Mouse (Mus musculus) lung, embryonic 16.5 days (tissue): ENCODE measurements at regions not wholly inside any gene's neighbourhood (a gene's known extent, or its start where the extent isn't known, plus 50 kb on each side); places are given as distances from the start of the nearest gene placed in this dataset.

Experiments used
- ATAC-seq: fragments of 200-750 bp; cut with Nextera tagmentation; 2 replicates; pipeline ENCODE4 v1.8.0; 2017; ENCODE audit warnings: low read depth, mild to moderate bottlenecking, moderate library complexity
- H3K27ac ChIP-seq: fragments of 300-500 bp; sonication (generic); 2 replicates; pipeline ENCODE4 v1.5.1; 2014; ENCODE audit warnings: mild to moderate bottlenecking, control low read depth, low read length
- H3K27me3 ChIP-seq: fragments of 300-500 bp; sonication (generic); 2 replicates; pipeline ENCODE4 v1.6.1; 2014; ENCODE audit warnings: low read depth, low read length, mixed read lengths; ENCODE audit not compliant: control insufficient read depth, insufficient read depth
- H3K36me3 ChIP-seq: fragments of 300-500 bp; sonication (generic); 2 replicates; pipeline ENCODE4 v1.6.1; 2014; ENCODE audit warnings: low read length; ENCODE audit not compliant: control insufficient read depth, insufficient read depth
- H3K4me1 ChIP-seq: fragments of 300-500 bp; sonication (generic); replicated peaks from 2 replicates; pipeline ENCODE4 v1.6.1; 2014; ENCODE audit warnings: low read length, mixed read lengths; ENCODE audit not compliant: control insufficient read depth, insufficient read depth
- H3K4me2 ChIP-seq: fragments of 300-500 bp; sonication (generic); 2 replicates; pipeline ENCODE4 v1.6.1; 2014; ENCODE audit warnings: low read depth, low read length, control low read depth
- H3K4me3 ChIP-seq: fragments of 300-500 bp; sonication (generic); 2 replicates; pipeline ENCODE4 v1.5.1; 2014; ENCODE audit warnings: mild to moderate bottlenecking, low read length, control low read depth
- H3K9ac ChIP-seq: fragments of 300-500 bp; sonication (generic); 2 replicates; pipeline ENCODE4 v1.6.1; 2014; ENCODE audit warnings: low read length, control low read depth
- H3K9me3 ChIP-seq: fragments of 300-500 bp; sonication (generic); 2 replicates; pipeline ENCODE4 v1.6.1; 2016; ENCODE audit warnings: low read length; ENCODE audit not compliant: control insufficient read depth
- WGBS: fragments of 180-500 bp; shearing (Covaris S2); extraction: QIAGEN DNeasy Blood & Tissue Kit; methylation state at CpG from one replicate; pipeline ENCODE4 v1.1.7; 2014; 5-methylcytosine and 5-hydroxymethylcytosine counted together

DNA sequence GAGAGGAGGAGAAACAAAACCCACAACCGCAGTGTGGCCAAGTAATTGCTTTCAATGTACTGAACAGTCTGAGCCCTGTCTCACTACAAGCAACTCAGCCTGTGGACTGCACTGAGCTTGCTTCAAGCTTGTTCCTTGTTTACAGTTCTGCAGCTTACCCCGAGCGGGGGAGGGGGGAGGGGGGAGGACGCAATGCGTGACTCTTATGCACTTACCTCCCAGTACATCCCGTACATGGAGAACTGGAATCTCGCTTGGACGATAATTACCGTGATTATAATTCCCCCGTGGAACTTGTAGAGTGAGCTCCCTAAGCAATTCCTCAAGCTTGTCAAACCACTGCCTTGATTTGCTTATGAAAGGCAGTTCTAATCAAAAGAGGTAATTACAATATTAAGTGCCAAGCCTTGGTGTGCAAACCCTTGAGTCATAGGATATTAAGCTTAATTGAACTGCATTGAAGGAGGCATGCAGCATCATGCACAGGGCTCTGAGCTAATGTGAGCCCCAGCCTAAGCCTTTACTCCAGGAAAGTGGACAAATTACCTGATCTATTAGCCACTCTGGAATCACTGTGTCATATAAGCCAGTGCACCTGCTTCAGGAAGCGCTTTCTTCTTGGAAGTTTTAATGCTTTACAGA, 397.0 kb upstream of the Klf4 start:
- WGBS: 55% methylated on average over 11 of the region's 11 CpGs
- no peaks in the 10 kb centered on the region for H3K36me3 ChIP-seq
- H3K27ac ChIP-seq: no peak overlapping the region
- no peak overlapping the region for H3K4me2 ChIP-seq
- no peaks in the 10 kb centered on the region for H3K27me3 ChIP-seq
- H3K4me1 ChIP-seq: peaks cover 3% of the 10 kb centered on the region
- no peak overlapping the region for H3K4me3 ChIP-seq
- H3K9me3 ChIP-seq: no peaks in the 10 kb centered on the region
- no peak for ATAC-seq
- H3K9ac ChIP-seq: no peak overlapping the region

DNA sequence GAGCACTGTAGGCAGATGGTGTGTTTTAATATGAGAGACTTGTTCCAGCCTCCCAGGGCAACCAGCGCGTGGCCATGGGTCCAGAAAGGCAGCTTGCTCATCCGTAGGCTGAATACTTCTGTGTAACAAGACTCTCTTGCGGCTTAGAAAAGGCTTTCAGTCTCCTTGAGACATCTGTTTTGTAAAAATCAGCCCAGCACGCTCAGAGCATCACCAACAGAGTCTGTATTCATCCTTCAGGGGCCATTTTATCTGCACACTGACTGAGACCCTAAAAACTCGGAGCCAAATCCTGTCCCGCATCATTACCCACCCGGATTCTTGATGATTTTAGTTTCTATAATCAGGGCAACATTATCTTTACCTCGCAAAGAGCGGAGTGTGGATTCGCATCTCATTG, 396.4 kb upstream of the Klf4 start:
- Histone ChIP-seq H3K27ac (no peak overlapping the region), H3K9me3 (no peaks in the 10 kb centered on the region), H3K4me3 (no peak overlapping the region), H3K4me1 (peaks cover 3% of the 10 kb centered on the region), H3K9ac (no peak overlapping the region), H3K4me2 (no peak overlapping the region), H3K36me3 (no peaks in the 10 kb centered on the region), H3K27me3 (no peaks in the 10 kb centered on the region)
- ATAC-seq: no peak
- 77% methylated on average over 11 of the region's 11 CpGs for WGBS

DNA sequence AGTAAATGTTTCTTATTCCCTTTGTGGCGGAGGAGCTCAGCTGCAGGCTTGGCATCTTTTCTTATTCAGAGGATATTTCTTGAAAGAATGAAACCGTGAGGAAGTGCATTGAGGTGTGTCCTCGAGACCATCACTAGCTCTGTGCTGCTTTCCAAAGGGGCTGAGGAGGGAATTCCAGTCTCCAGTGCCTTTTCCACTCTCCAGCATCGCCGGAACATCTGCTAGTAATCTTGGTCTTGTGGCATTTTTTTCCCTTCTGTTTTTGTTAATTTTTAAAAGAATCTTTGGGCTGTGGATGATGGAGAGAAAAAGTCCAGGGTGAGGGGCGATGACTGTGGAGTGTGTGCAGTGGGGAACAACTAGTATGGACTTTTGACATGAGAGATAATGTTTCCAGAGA, 395.9 kb upstream of the Klf4 start:
- ATAC-seq: no peak
- no peak overlapping the region for H3K4me2 ChIP-seq
- H3K27ac ChIP-seq: no peak overlapping the region
- H3K4me3 ChIP-seq: no peak overlapping the region
- peaks cover 3% of the 10 kb centered on the region for H3K4me1 ChIP-seq
- H3K9ac ChIP-seq: no peak overlapping the region
- no peaks in the 10 kb centered on the region for H3K9me3 ChIP-seq
- 75% methylated on average over 6 of the region's 6 CpGs for whole genome bisulfite sequencing
- no peaks in the 10 kb centered on the region for H3K36me3 ChIP-seq
- H3K27me3 ChIP-seq: no peaks in the 10 kb centered on the region

DNA sequence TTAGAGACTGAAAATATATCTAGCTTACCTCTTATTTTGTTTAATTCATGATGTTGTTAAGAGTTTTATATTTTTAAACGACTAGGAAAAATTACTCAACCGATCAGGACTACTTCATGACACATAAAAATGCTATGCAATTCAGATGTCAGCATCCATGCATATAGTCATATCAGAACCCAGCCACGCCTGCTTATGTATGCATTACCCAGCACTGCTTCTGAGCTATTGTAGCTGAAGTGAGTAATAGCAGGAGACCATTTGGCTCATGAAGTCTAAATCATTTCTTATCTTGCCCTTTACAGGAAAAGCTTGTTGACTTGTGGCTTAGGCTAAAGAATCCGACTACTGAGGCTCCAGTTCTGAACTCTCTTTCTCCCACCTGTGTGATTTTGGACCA, 395.1 kb upstream of the Klf4 start:
- H3K27me3 ChIP-seq: no peaks in the 10 kb centered on the region
- peaks cover 3% of the 10 kb centered on the region for H3K4me1 ChIP-seq
- H3K4me3 ChIP-seq: no peak overlapping the region
- H3K27ac ChIP-seq: no peak overlapping the region
- ATAC-seq: no peak
- H3K9ac ChIP-seq: no peak overlapping the region
- H3K36me3 ChIP-seq: no peaks in the 10 kb centered on the region
- WGBS: 72% methylated on average over 4 of the region's 4 CpGs
- H3K4me2 ChIP-seq: no peak overlapping the region
- H3K9me3 ChIP-seq: no peaks in the 10 kb centered on the region

DNA sequence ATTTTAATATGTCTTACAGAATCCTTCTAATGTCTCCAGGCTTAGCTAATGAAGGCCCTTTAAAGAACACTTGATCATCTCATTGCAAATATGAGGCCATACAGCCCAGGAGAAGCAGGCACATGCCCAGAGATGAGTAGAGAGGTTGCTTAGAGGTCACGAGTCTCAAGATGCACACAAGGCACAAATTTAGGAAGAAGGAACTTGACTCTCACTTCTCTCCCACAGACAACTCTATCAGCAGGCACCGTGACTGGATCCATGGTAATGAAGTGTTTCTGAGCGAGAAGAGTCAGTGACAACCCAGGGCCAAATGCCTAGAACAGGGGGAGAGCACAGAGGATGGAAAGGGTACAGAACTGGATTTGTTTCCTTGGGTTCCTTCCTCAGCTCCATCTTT, 392.7 kb upstream of the Klf4 start:
- 50% methylated on average over 3 of the region's 3 CpGs for WGBS
- Histone ChIP-seq H3K4me2 (no peak overlapping the region), H3K9me3 (no peaks in the 10 kb centered on the region), H3K4me3 (no peak overlapping the region), H3K9ac (no peak overlapping the region), H3K27me3 (no peaks in the 10 kb centered on the region), H3K4me1 (peaks cover 3% of the 10 kb centered on the region), H3K36me3 (no peaks in the 10 kb centered on the region), H3K27ac (no peak overlapping the region)
- ATAC-seq: no peak

DNA sequence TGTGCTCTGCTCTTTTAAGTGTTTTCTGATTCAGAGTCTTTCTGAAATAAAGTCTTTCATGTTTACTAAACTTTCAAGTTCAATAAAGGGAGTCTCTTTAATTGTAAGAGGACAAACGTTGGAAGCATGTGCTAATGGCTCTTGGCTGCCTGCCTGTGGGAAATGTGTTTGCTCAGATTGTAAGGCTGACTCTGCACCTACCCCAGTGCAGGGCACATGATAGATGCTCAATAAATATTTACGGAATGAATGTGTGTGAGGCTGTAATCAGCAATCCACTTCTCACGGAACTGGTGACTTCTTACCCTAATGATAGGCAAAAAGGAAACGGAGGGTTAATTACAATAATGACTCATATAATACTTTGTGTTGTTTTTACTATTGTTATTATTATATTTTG, 389.0 kb upstream of the Klf4 start:
- no peaks in the 10 kb centered on the region for H3K27me3 ChIP-seq
- no peaks in the 10 kb centered on the region for H3K9me3 ChIP-seq
- H3K27ac ChIP-seq: no peak overlapping the region
- H3K9ac ChIP-seq: no peak overlapping the region
- H3K4me1 ChIP-seq: peaks cover 3% of the 10 kb centered on the region
- no peak overlapping the region for H3K4me3 ChIP-seq
- H3K36me3 ChIP-seq: no peaks in the 10 kb centered on the region
- no peak for ATAC-seq
- H3K4me2 ChIP-seq: no peak overlapping the region
- WGBS: 48% methylated on average over 4 of the region's 4 CpGs

DNA sequence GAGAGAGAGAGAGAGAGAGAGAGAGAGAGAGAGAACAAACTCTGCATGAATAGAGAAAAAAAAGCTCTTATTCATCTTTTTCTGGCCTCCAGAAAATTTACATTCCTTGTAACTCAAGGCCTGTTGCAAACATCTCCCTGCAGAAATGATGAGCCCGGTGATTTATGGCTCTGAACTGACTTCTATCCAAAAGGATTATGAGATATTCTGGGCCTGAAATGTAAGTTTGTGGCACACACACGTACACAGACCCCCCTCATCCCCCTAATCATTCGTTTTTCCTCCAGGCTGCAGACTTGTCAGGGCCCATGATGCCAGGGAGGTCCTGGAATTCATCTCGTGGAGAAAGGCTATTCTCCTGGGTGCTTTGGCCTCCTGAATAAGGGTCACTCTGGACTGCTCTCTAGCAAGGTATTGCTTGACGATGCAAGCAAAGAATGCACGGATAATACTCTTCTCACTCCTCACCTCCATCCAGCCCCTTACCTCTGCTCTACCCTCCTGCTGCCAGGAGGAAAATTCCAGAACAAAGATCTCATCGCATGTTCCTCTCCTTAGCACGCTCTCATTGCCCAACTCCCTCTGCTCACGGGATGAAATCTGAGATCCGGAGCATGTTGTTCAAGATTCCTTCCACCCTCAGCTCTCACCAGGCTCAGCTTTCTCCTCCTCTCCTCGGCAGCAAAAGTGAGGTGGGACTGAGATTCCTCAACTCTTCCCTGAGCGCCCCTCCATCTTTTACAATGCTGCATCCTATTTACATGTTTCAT, 362.0 kb upstream of the Klf4 start:
- ATAC-seq: no peak
- Histone ChIP-seq H3K4me3 (no peak overlapping the region), H3K36me3 (no peaks in the 10 kb centered on the region), H3K9ac (no peak overlapping the region), H3K4me2 (no peak overlapping the region), H3K9me3 (no peaks in the 10 kb centered on the region), H3K4me1 (no peaks in the 10 kb centered on the region), H3K27me3 (no peaks in the 10 kb centered on the region), H3K27ac (no peak overlapping the region)
- WGBS: 51% methylated on average over 12 of the region's 12 CpGs

DNA sequence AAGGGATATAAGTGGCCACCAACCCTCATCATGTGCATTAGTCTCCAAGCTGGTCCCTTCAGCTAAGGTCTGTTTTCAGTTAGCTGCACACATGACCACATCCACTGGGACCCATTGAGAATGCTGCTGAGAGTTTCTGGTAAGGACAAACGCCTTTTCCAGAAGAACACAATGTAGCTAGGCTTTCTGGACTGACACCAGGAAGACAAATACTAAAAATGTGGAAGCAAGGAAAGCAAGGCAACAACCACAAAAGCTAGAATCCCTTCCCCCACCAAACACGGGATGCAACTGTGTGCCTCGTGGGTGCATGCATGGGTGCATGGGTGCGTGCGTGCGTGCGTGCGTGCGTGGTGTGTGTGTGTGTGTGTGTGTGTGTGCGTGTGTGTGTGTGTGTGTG, 359.4 kb upstream of the Klf4 start:
- no peaks in the 10 kb centered on the region for H3K4me1 ChIP-seq
- H3K36me3 ChIP-seq: no peaks in the 10 kb centered on the region
- H3K9ac ChIP-seq: no peak overlapping the region
- H3K9me3 ChIP-seq: no peaks in the 10 kb centered on the region
- no peak overlapping the region for H3K4me3 ChIP-seq
- ATAC-seq: no peak
- WGBS: 90% methylated on average over 10 of the region's 10 CpGs
- no peak overlapping the region for H3K4me2 ChIP-seq
- no peaks in the 10 kb centered on the region for H3K27me3 ChIP-seq
- H3K27ac ChIP-seq: no peak overlapping the region

DNA sequence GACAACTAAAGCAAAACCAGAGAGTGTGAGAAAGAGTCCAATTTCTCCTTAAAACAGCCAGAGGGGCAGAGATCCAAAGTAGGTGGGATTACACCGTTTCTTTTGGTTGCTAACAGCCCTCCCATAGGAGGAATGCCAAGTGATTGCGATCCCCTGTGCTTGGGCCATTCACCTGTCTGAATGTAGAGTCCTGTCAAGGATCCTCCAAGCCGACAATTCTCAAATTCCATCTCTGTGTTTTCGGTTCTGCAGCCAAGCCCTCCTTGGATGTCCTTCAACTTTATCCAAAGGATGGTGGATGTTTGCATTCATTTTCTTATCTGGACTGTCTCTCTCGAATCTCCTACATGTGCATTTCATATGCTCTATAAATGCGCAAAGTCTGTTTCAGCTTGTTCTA, 355.3 kb upstream of the Klf4 start:
- Histone ChIP-seq H3K36me3 (no peaks in the 10 kb centered on the region), H3K9ac (no peak overlapping the region), H3K4me3 (no peak overlapping the region), H3K27me3 (no peaks in the 10 kb centered on the region), H3K4me2 (no peak overlapping the region), H3K4me1 (no peaks in the 10 kb centered on the region), H3K27ac (no peak overlapping the region), H3K9me3 (no peaks in the 10 kb centered on the region)
- 58% methylated on average over 6 of the region's 6 CpGs for WGBS
- ATAC-seq: no peak
